Mouse (Mus musculus) embryonic facial prominence, embryonic 14.5 days (tissue): Measurements from ENCODE around the gene Pank4. TPM values are rescaled to one million over a fixed set of nuclear protein-coding genes. Genes with fewer than 3 reads are reported as not detected.

Source experiments
- ATAC-seq: fragments of 200-750 bp; cut with Nextera tagmentation; 2 replicates; pipeline ENCODE4 v1.8.0; 2017; ENCODE audit warnings: low read depth, moderate number of reproducible peaks, moderate TSS enrichment
- DNase-seq: peaks from one replicate; pipeline ENCODE4 v3.0.0-alpha.2; 2015; ENCODE audit warnings: low spot score
- H3K27ac ChIP-seq: fragments of 300-500 bp; sonication (generic); replicated peaks from 2 replicates; pipeline ENCODE4 v1.5.1; 2014; ENCODE audit warnings: low read depth, mild to moderate bottlenecking, low read length, moderate library complexity
- H3K27me3 ChIP-seq: fragments of 300-500 bp; sonication (generic); replicated peaks from 2 replicates; pipeline ENCODE4 v1.6.1; 2014; ENCODE audit warnings: low read length; ENCODE audit not compliant: control insufficient read depth, insufficient read depth
- H3K36me3 ChIP-seq: fragments of 300-500 bp; sonication (generic); 2 replicates; pipeline ENCODE4 v1.6.1; 2014; ENCODE audit warnings: low read length, mixed read lengths; ENCODE audit not compliant: control insufficient read depth, insufficient read depth
- H3K4me1 ChIP-seq: fragments of 300-500 bp; sonication (generic); 2 replicates; pipeline ENCODE4 v1.6.1; 2014; ENCODE audit warnings: antibody characterized with exemption, low read length; ENCODE audit not compliant: control insufficient read depth, insufficient read depth
- H3K4me2 ChIP-seq: fragments of 300-500 bp; sonication (generic); 2 replicates; pipeline ENCODE4 v1.6.1; 2014; ENCODE audit warnings: low read depth, mild to moderate bottlenecking, low read length, moderate library complexity, mixed read lengths
- H3K4me3 ChIP-seq: fragments of 300-500 bp; sonication (generic); 2 replicates; pipeline ENCODE4 v1.5.1; 2014; ENCODE audit warnings: low read depth, mild to moderate bottlenecking, low read length
- H3K9ac ChIP-seq: fragments of 300-500 bp; sonication (generic); 2 replicates; pipeline ENCODE4 v1.6.1; 2014; ENCODE audit warnings: low read depth, mild to moderate bottlenecking, low read length, moderate library complexity, mixed read lengths
- H3K9me3 ChIP-seq: fragments of 300-500 bp; sonication (generic); 2 replicates; pipeline ENCODE4 v1.6.1; 2016; ENCODE audit warnings: low read length; ENCODE audit not compliant: control insufficient read depth
- WGBS: fragments of 180-500 bp; shearing (Covaris S2); extraction: QIAGEN DNeasy Blood & Tissue Kit; methylation state at CpG from one replicate; pipeline ENCODE4 v1.1.7; 2014; 5-methylcytosine and 5-hydroxymethylcytosine counted together
- polyA plus RNA-seq: library from polyadenylated mRNA; unstranded; fragments of >200 nt; fragmentation: Nextera tagmentation; extraction: Ambion mirVana; gene quantifications from 2 replicates; pipeline ENCODE4 v1.2.1, GENCODE M21; 2014

Pank4 gene
- polyA plus RNA-seq, 1 experiment from 2014 or later, result 34.5 TPM

GRCm38 (mm10) chr4:154965856-154966255 is 1.9 kb downstream of the Pank4 start:
- peak overlapping the region; percentile 83; the same call in 1 of the 2 replicates for H3K4me2 ChIP-seq

GRCm38 (mm10) chr4:154967173-154967572 is 3.2 kb downstream of the Pank4 start:
- Histone ChIP-seq H3K27me3 (peaks cover 11% of the 10 kb centered on the region), H3K9ac (no peak overlapping the region), H3K27ac (no peak overlapping the region), H3K4me3 (no peak overlapping the region), H3K4me2 (no peak overlapping the region), H3K36me3 (peaks cover 39% of the 10 kb centered on the region), H3K4me1 (peaks cover 22% of the 10 kb centered on the region), H3K9me3 (no peaks in the 10 kb centered on the region)
- 70% methylated on average over 5 of the region's 5 CpGs for WGBS
- DNase-seq, result peak; percentile 19
- no peak for ATAC-seq

More at GRCm38 (mm10) chr4:154965856-154966255, 1.9 kb downstream of the Pank4 start:
- DNase-seq (no peak), ATAC-seq (no peak)
- WGBS, result 71% methylated on average over 3 of the region's 3 CpGs
- peak overlapping the region; percentile 11; the same call in 1 of the 2 replicates for H3K9ac ChIP-seq
- H3K4me3 ChIP-seq, result no peak overlapping the region
- H3K4me1 ChIP-seq, result peaks cover 28% of the 10 kb centered on the region
- peaks cover 26% of the 10 kb centered on the region for H3K36me3 ChIP-seq
- peaks cover 24% of the 10 kb centered on the region for H3K27me3 ChIP-seq
- no peaks in the 10 kb centered on the region for H3K9me3 ChIP-seq
- H3K27ac ChIP-seq, result no peak overlapping the region

DNA sequence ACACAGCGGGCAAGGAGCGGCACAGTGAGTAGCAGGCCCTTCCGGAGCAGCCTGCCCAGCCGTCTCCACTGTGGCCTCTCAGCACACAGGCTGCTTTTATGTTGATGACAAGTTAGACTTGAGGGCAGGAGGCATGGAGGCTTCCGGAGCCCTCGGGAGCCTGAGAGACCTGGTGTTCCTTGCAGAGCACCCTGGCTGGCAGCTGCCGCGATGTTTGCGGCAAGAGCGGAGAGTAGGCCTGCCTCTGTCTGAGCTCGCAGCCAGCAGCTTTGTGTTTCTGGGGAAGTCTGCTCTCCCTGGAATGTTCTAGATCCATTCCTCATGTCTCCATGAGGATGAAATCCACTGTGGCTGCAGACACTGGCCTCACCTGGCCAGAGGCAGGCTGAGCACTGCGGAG is 8.6 kb downstream of the Pank4 start:
- Histone ChIP-seq H3K4me3 (no peak overlapping the region), H3K27ac (no peak overlapping the region), H3K9me3 (no peaks in the 10 kb centered on the region), H3K4me1 (no peaks in the 10 kb centered on the region), H3K36me3 (peaks cover 86% of the 10 kb centered on the region), H3K27me3 (no peaks in the 10 kb centered on the region), H3K4me2 (no peak overlapping the region), H3K9ac (no peak overlapping the region)
- WGBS, result 94% methylated on average over 12 of the region's 12 CpGs
- ATAC-seq, result no peak
- DNase-seq, result no peak

- 87% methylated on average over 11 of the region's 11 CpGs for WGBS
- Histone ChIP-seq H3K9me3 (no peaks in the 10 kb centered on the region), H3K36me3 (peaks cover 99% of the 10 kb centered on the region), H3K4me3 (no peak overlapping the region), H3K27me3 (no peaks in the 10 kb centered on the region), H3K4me1 (no peaks in the 10 kb centered on the region), H3K9ac (no peak overlapping the region), H3K4me2 (no peak overlapping the region), H3K27ac (no peak overlapping the region)
- no peak for ATAC-seq
- DNase-seq, result no peak
Observed at GRCm38 (mm10) chr4:154974163-154974611, 10.3 kb downstream of the Pank4 start.

DNA sequence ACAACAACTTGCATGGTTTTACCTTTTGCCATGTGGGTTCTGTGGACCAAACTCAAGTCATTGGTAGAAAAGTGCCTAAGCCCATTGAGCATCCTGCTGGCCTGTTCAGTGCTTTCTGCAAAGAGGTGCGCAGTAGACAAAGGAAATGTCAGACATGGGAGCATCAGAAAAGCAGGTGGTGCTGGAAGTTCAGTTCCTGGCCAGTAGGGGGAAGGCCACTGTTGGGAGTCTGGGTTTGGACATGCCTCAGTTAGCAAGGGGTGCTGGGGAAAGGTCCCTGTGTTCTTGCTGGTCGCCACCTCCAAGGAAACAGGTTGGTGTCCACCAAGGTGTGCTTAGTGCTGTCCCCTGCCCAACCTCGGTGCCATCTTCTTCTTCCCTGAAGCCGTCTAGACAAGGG is 16.2 kb downstream of the Pank4 start:
- DNase-seq, result no peak
- Histone ChIP-seq H3K4me1 (no peaks in the 10 kb centered on the region), H3K9me3 (no peaks in the 10 kb centered on the region), H3K4me3 (no peak overlapping the region), H3K9ac (no peak overlapping the region), H3K27me3 (0 out of 2 replicates have a peak, but pooled peaks cover 5% of the 10 kb centered on the region), H3K4me2 (no peak overlapping the region), H3K27ac (no peak overlapping the region), H3K36me3 (peaks cover 62% of the 10 kb centered on the region)
- no peak for ATAC-seq
- WGBS, result 92% methylated on average over 3 of the region's 4 CpGs

DNA sequence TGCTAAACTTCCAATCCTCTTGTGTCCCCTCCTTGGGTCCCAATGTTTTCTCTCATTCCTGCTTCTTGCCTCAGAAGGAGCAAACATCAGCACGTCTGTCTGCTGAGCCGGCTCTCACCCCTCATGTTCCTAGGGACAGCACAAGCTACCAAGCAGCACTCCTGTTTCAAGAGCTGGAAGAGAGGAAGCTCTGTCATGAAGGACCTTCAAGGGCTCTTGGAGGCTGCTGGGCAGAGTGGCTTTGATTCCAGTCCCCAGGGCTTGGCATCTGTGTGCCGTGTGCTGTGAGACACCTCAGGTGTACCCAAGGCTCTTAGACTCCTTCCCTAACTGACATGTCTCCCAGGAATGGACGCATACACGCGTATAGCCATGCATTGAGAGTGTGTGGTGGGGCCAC is 17.2 kb downstream of the Pank4 start:
- ATAC-seq (0 out of 2 replicates have a peak, but pooled peaks have one; percentile 1), DNase-seq (no peak)
- WGBS, result 78% methylated on average over 6 of the region's 6 CpGs
- no peaks in the 10 kb centered on the region for H3K4me1 ChIP-seq
- H3K4me3 ChIP-seq, result no peak overlapping the region
- no peak overlapping the region; the same call in 1 of the 2 replicates for H3K9ac ChIP-seq
- H3K9me3 ChIP-seq, result no peaks in the 10 kb centered on the region
- H3K27ac ChIP-seq, result no peak overlapping the region
- H3K27me3 ChIP-seq, result 0 out of 2 replicates have a peak, but pooled peaks cover 5% of the 10 kb centered on the region
- peaks cover 53% of the 10 kb centered on the region for H3K36me3 ChIP-seq
- H3K4me2 ChIP-seq, result no peak overlapping the region

DNA sequence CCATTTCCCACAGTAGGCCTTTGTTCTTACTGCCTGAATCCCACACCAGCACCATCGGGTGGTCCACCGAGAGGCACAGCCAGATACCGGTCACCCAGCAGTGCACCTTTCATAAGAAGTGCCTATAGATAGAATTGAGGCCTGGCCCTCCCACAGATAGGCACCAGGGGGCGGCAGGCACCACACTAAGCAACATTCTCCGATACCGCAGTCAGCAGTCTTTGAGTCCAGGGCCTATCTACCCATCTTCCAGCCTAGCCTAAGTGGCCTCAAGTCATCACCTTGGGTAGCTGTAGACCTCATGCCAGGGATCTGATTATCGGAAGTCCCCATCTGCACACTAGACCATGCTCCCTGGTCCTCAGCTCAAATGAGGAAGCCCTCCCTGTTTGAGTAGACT is 17.6 kb downstream of the Pank4 start:
- Histone ChIP-seq H3K9ac (no peak overlapping the region), H3K27ac (no peak overlapping the region), H3K27me3 (0 out of 2 replicates have a peak, but pooled peaks cover 5% of the 10 kb centered on the region), H3K36me3 (peaks cover 49% of the 10 kb centered on the region), H3K4me1 (no peaks in the 10 kb centered on the region), H3K9me3 (no peaks in the 10 kb centered on the region), H3K4me3 (no peak overlapping the region), H3K4me2 (no peak overlapping the region)
- ATAC-seq, result peak; percentile 66
- WGBS, result 47% methylated on average over 7 of the region's 7 CpGs
- DNase-seq, result peak; percentile 81

GRCm38 (mm10) chr4:154982247-154983120 is 18.6 kb downstream of the Pank4 start:
- Histone ChIP-seq H3K36me3 (peaks cover 39% of the 10 kb centered on the region), H3K4me2 (no peak overlapping the region), H3K27me3 (0 out of 2 replicates have a peak, but pooled peaks cover 5% of the 10 kb centered on the region), H3K4me1 (no peaks in the 10 kb centered on the region), H3K9me3 (no peaks in the 10 kb centered on the region), H3K27ac (no peak overlapping the region), H3K4me3 (no peak overlapping the region), H3K9ac (no peak overlapping the region)
- DNase-seq, result no peak
- WGBS, result 70% methylated on average over 18 of the region's 19 CpGs
- no peak for ATAC-seq
